10 mouse cellular contexts compared by ENCODE assay signal in genomic region chr11:102428981-102429540, GRCm38 (mm10). TPM values are rescaled to one million over a fixed set of nuclear protein-coding genes. Genes with fewer than 3 reads are reported as not detected.
A peak's percentile ranks its signal among the peaks of the same experiment; 100 is the strongest.
DNase-seq lines count a peak whose midpoint lies in the region; ATAC-seq and TF ChIP-seq lines count a peak whose summit lies in the region.
"Had no signal": no experiment of that assay in that cellular context is flagged by ENCODE, and none has a peak within 500 bp of the region (broad histone marks: within the 10 kb centered on the region; RNA-seq: fewer than 3 reads in every experiment).

No protein-coding gene starts in this region.

- no peak for DNase-seq in heart, adult 8-10 months (ENCODE audit: low spot score)
- DNase-seq in ES-E14 (ENCODE audit: low read depth, low spot score) (no peak), MN1 (ENCODE audit: low spot score) (no peak)
- DNase-seq in frontal cortex, postnatal 10 days (ENCODE audit: low spot score in 2 of 2), result no peak
- no peak for DNase-seq in ovary, adult 18-20 months (ENCODE audit: low spot score)
- DNase-seq: thymus, postnatal 36 days had no signal

- H3K27me3 ChIP-seq in heart, embryonic 13.5 days (replicated peaks), result no peaks in the 10 kb centered on the region
- peaks cover 31% of the 10 kb centered on the region for H3K27me3 ChIP-seq in liver, embryonic 15.5 days
- H3K27me3 ChIP-seq: Patski had no signal

- H3K36me3 ChIP-seq in heart, embryonic 13.5 days, result peaks cover 10% of the 10 kb centered on the region
- peaks cover 9% of the 10 kb centered on the region; the same call in 1 of the 2 replicates for H3K36me3 ChIP-seq in ES-E14 (ENCODE audit: control insufficient read depth, insufficient read depth, low read length, poor library complexity, severe bottlenecking)
- H3K36me3 ChIP-seq in liver, embryonic 15.5 days (replicated peaks), result no peaks in the 10 kb centered on the region; the same call in 1 of the 2 replicates

- H3K9ac ChIP-seq in heart, embryonic 13.5 days, result peak overlapping the region; percentile 83
- H3K9ac ChIP-seq in ES-E14 (ENCODE audit: insufficient read depth, low read depth, low read length, poor library complexity, severe bottlenecking), result peak overlapping the region; percentile 87; the same call in 1 of the 2 replicates
- H3K9ac ChIP-seq in liver, embryonic 15.5 days, result no peak overlapping the region

- H3K9me3 ChIP-seq in heart, embryonic 13.5 days, result no peaks in the 10 kb centered on the region
- H3K9me3 ChIP-seq in ES-E14 (ENCODE audit: control insufficient read depth, insufficient read depth, low read depth, low read length), result no peaks in the 10 kb centered on the region
- H3K9me3 ChIP-seq in liver, embryonic 15.5 days (replicated peaks), result no peaks in the 10 kb centered on the region

- H3K27ac ChIP-seq in heart, embryonic 13.5 days (replicated peaks), result peak overlapping the region; percentile 61; the same call in 1 of the 2 replicates
- H3K27ac ChIP-seq in ES-E14 (ENCODE audit: insufficient read depth, low read depth, low read length, poor library complexity, severe bottlenecking), result no peak overlapping the region
- H3K27ac ChIP-seq in liver, embryonic 15.5 days (replicated peaks), result 0 out of 2 replicates have a peak overlapping the region, but pooled peaks have one; percentile 6

- 67% methylated on average over 8 of the region's 8 CpGs for WGBS in heart, embryonic 13.5 days
- 24% methylated on average over 8 of the region's 8 CpGs for WGBS in liver, embryonic 15.5 days (ENCODE audit: insufficient replicate concordance)

- no peak for ATAC-seq in heart, embryonic 13.5 days (ENCODE audit: extremely low read depth, insufficient number of reproducible peaks, low FRiP score, low TSS enrichment)
- peak; percentile 17 for ATAC-seq in granulocyte monocyte progenitor cell, adult 5-6 weeks (replicated peaks; ENCODE audit: poor library complexity, severe bottlenecking)
- ATAC-seq in liver, embryonic 15.5 days (ENCODE audit: insufficient read depth), result no peak
- ATAC-seq: Patski had no signal

- peak overlapping the region; percentile 81 for H3K4me3 ChIP-seq in heart, embryonic 13.5 days
- peak overlapping the region; percentile 73 to 83; a peak in 2 of 4 replicates for H3K4me3 ChIP-seq in ES-E14 (ENCODE audit: insufficient read depth in 1 of 2, low read depth in 1 of 2, low read length in 2 of 2, poor library complexity in 1 of 2, severe bottlenecking in 1 of 2)
- peak overlapping the region; percentile 67 for H3K4me3 ChIP-seq in liver, embryonic 15.5 days (replicated peaks)

- in situ Hi-C loops in ES-E14 (cut with MboI; ENCODE audit: low sequenced_read_pairs in 2 of 2, unreplicated experiment in 2 of 2), result no loop called here

- H3K4me2 ChIP-seq in heart, embryonic 13.5 days, result peak overlapping the region; percentile 93
- H3K4me2 ChIP-seq in liver, embryonic 15.5 days, result peak overlapping the region; percentile 97

- H3K4me1 ChIP-seq in heart, embryonic 13.5 days, result peaks cover 30% of the 10 kb centered on the region
- peaks cover 0 to 8% of the 10 kb centered on the region in 2 experiments; a peak in 3 of 4 replicates for H3K4me1 ChIP-seq in ES-E14 (ENCODE audit: control insufficient read depth in 2 of 2, insufficient read depth in 2 of 2, low read length in 2 of 2, poor library complexity in 1 of 2)
- peaks cover 38% of the 10 kb centered on the region for H3K4me1 ChIP-seq in liver, embryonic 15.5 days (replicated peaks)

TF ChIP-seq in ES-E14, 5 proteins besides CTCF, POLR2A, EP300 and RAD21:
- TF ChIP-seq ZNF384 (IDR thresholded peaks at IDR 0.05; ENCODE audit: low read depth, low read length) (no peak), CHD2 (IDR thresholded peaks at IDR 0.05; ENCODE audit: low read depth, low read length) (no peak), ZC3H11A (IDR thresholded peaks at IDR 0.05; ENCODE audit: borderline replicate concordance, low read depth, low read length) (no peak), HCFC1 (IDR thresholded peaks at IDR 0.05; ENCODE audit: borderline replicate concordance, insufficient read depth, low read length) (no peak), MAFK (IDR thresholded peaks at IDR 0.05; ENCODE audit: insufficient read depth, low read depth, low read length) (no peak)

RNA-seq across cellular contexts. Expression of gene Grn, which starts 1.1 kb away (rescaled TPM):
- polyA plus RNA-seq in heart, embryonic 13.5 days (2015; fragmentation: Nextera tagmentation; extraction: Ambion mirVana), result 220 and 224 TPM in 2 replicates
- total RNA-seq in heart, adult 8-10 months (2022), result 10 to 100 TPM; 76.5 to 84.8 (median 79.6) TPM
- total RNA-seq in ES-E14 (2012; rRNA removed), result 81.5 and 154 TPM in 2 replicates
- total RNA-seq in granulocyte monocyte progenitor cell, adult 5-6 weeks (2014; fragmentation: Nextera tagmentation), result 110 and 152 TPM in 2 replicates
- 38.6 and 48.3 TPM in 2 replicates for total RNA-seq in granulocyte monocyte progenitor cell, adult 5-6 weeks (2017)
- 94.8 and 121 TPM in 2 replicates for polyA plus RNA-seq in liver, embryonic 15.5 days (2015; fragmentation: Nextera tagmentation; extraction: Ambion mirVana)

RNA-seq across cellular contexts. Expression of gene Fam171a2, which starts 18.4 kb away (rescaled TPM):
- 2.8 and 2.9 TPM in 2 replicates for polyA plus RNA-seq in heart, embryonic 13.5 days (2015; fragmentation: Nextera tagmentation; extraction: Ambion mirVana)
- total RNA-seq in heart, adult 8-10 months (2022), result 1 to 10 TPM; 2.5 to 5.4 (median 3.6) TPM
- 6.7 and 13.1 TPM in 2 replicates for total RNA-seq in ES-E14 (2012; rRNA removed)
- total RNA-seq in granulocyte monocyte progenitor cell, adult 5-6 weeks (2014; fragmentation: Nextera tagmentation), result not detected in 2 replicates
- not detected in 2 replicates for total RNA-seq in granulocyte monocyte progenitor cell, adult 5-6 weeks (2017)
- 0.28 and 0.61 TPM in 2 replicates for polyA plus RNA-seq in liver, embryonic 15.5 days (2015; fragmentation: Nextera tagmentation; extraction: Ambion mirVana)

RNA-seq across cellular contexts. Expression of gene Slc25a39, which starts 21.3 kb away (rescaled TPM):
- 287 and 294 TPM in 2 replicates for polyA plus RNA-seq in heart, embryonic 13.5 days (2015; fragmentation: Nextera tagmentation; extraction: Ambion mirVana)
- total RNA-seq in heart, adult 8-10 months (2022), result 100 to 1,000 TPM; 174 to 204 (median 197) TPM
- 152 and 175 TPM in 2 replicates for total RNA-seq in ES-E14 (2012; rRNA removed)
- 99.0 and 163 TPM in 2 replicates for total RNA-seq in granulocyte monocyte progenitor cell, adult 5-6 weeks (2014; fragmentation: Nextera tagmentation)
- 51.4 and 53.9 TPM in 2 replicates for total RNA-seq in granulocyte monocyte progenitor cell, adult 5-6 weeks (2017)
- 451 and 525 TPM in 2 replicates for polyA plus RNA-seq in liver, embryonic 15.5 days (2015; fragmentation: Nextera tagmentation; extraction: Ambion mirVana)

RNA-seq across cellular contexts. Expression of gene Rundc3a, which starts 35.9 kb away (rescaled TPM):
- 1.1 and 1.7 TPM in 2 replicates for polyA plus RNA-seq in heart, embryonic 13.5 days (2015; fragmentation: Nextera tagmentation; extraction: Ambion mirVana)
- total RNA-seq in heart, adult 8-10 months (2022), result under 1 TPM in 1 of 4 experiments, not detected in 3; 0.16 TPM
- 6.7 and 15.9 TPM in 2 replicates for total RNA-seq in ES-E14 (2012; rRNA removed)
- total RNA-seq in granulocyte monocyte progenitor cell, adult 5-6 weeks (2014; fragmentation: Nextera tagmentation), result not detected in 2 replicates
- not detected in 2 replicates for total RNA-seq in granulocyte monocyte progenitor cell, adult 5-6 weeks (2017)
- 2.2 and 2.4 TPM in 2 replicates for polyA plus RNA-seq in liver, embryonic 15.5 days (2015; fragmentation: Nextera tagmentation; extraction: Ambion mirVana)

RNA-seq across cellular contexts. Expression of gene Itga2b, which starts 40.9 kb away (rescaled TPM):
- polyA plus RNA-seq in heart, embryonic 13.5 days (2015; fragmentation: Nextera tagmentation; extraction: Ambion mirVana), result 10.5 and 11.3 TPM in 2 replicates
- 1 to 10 TPM; 3.4 to 7.2 (median 4.4) TPM for total RNA-seq in heart, adult 8-10 months (2022)
- 6.6 and 7.8 TPM in 2 replicates for total RNA-seq in ES-E14 (2012; rRNA removed)
- total RNA-seq in granulocyte monocyte progenitor cell, adult 5-6 weeks (2014; fragmentation: Nextera tagmentation), result 12.4 and 17.1 TPM in 2 replicates
- 14.4 and 14.7 TPM in 2 replicates for total RNA-seq in granulocyte monocyte progenitor cell, adult 5-6 weeks (2017)
- polyA plus RNA-seq in liver, embryonic 15.5 days (2015; fragmentation: Nextera tagmentation; extraction: Ambion mirVana), result 26.9 and 35.1 TPM in 2 replicates
